Mouse (Mus musculus) MEL (cell line): Measurements from ENCODE around the gene Lcp1.

Experiments used
- CTCF ChIP-seq, 3 experiments: IDR thresholded peaks in 2 of 3; conservative IDR thresholded peaks in 1 of 3; 2 replicates each; pipeline ENCODE4 v1.5.1; 2011 to 2012; ENCODE audit warnings: low read length in 3 of 3, low read depth in 2 of 3, mild to moderate bottlenecking in 2 of 3, improper control_type of control experiment in 1 of 3, inconsistent platforms in 1 of 3, mixed read lengths in 1 of 3, moderate library complexity in 1 of 3; ENCODE audit not compliant: control insufficient read depth in 1 of 3, insufficient read depth in 1 of 3, poor library complexity in 1 of 3, severe bottlenecking in 1 of 3
- GATA1 ChIP-seq: IDR thresholded peaks from 2 replicates; pipeline ENCODE4 v1.6.1; 2011; ENCODE audit warnings: low read depth, low read length, improper control_type of control experiment
- HCFC1 ChIP-seq: IDR thresholded peaks from 2 replicates; pipeline ENCODE4 v1.6.1; 2012; ENCODE audit warnings: low read depth, mild to moderate bottlenecking, inconsistent platforms, low read length, improper control_type of control experiment, moderate library complexity
- KAT2A ChIP-seq: conservative IDR thresholded peaks from 2 replicates; pipeline ENCODE4 v1.6.1; 2012; ENCODE audit warnings: low read depth, low read length, improper control_type of control experiment, inconsistent platforms
- MAZ ChIP-seq: IDR thresholded peaks from 2 replicates; pipeline ENCODE4 v1.6.1; 2012; ENCODE audit warnings: low read depth, mild to moderate bottlenecking, inconsistent platforms, low read length, improper control_type of control experiment
- MYC ChIP-seq: IDR thresholded peaks from 2 replicates; pipeline ENCODE4 v1.6.1; 2011; ENCODE audit warnings: low read depth, mild to moderate bottlenecking, low read length, improper control_type of control experiment, moderate library complexity
- SMC3 ChIP-seq: IDR thresholded peaks from 2 replicates; pipeline ENCODE4 v1.6.1; 2011; ENCODE audit warnings: low read depth, low read length, improper control_type of control experiment
- UBTF ChIP-seq: IDR thresholded peaks from 2 replicates; pipeline ENCODE4 v1.6.1; 2012; ENCODE audit warnings: low read depth, mild to moderate bottlenecking, inconsistent platforms, low read length, improper control_type of control experiment, moderate library complexity, borderline replicate concordance; ENCODE audit not compliant: insufficient read depth
- ZKSCAN1 ChIP-seq: IDR thresholded peaks from 2 replicates; pipeline ENCODE4 v1.6.1; 2012; ENCODE audit warnings: low read depth, mild to moderate bottlenecking, inconsistent platforms, low read length, improper control_type of control experiment, moderate library complexity

GRCm38 (mm10) chr14:75206307-75206706, 75.4 kb downstream of the Lcp1 start:
- TF ChIP-seq SMC3 (no peak), UBTF (no peak), HCFC1 (no peak), ZKSCAN1 (no peak), CTCF (IDR thresholded peaks at IDR 0.05 in 2 of 3, conservative IDR thresholded peaks at IDR 0.05 in 1 of 3; ENCODE audit: control insufficient read depth in 1 of 3, insufficient read depth in 1 of 3, low read depth in 2 of 3, low read length in 3 of 3, poor library complexity in 1 of 3, severe bottlenecking in 1 of 3) (no peak), KAT2A (no peak), MAZ (no peak), GATA1 (no peak), MYC (no peak)
